ENCODE assay signal across 16 mouse cellular contexts in the genomic region with DNA sequence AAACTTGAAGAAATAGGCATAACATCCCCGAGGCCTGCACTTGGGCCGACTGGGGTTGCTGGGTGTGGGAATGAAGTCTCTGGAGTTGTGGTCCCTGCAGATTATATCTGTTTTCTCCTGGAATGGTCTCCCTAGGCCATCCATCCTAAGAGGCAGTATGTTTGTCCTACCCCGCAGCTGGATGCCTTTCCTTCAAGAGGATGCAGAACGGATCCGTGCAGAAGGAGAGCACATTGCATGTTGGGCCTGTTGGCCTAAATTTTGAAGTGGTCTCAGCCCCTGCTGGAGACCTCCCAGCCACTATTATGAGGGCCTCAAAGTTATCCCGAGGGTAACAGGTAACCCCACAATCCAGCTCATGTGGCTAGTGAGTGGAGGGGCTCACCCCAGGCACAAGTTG.
"Had no signal": no experiment of that assay in that cellular context is flagged by ENCODE, and none has a peak within 500 bp of the region (broad histone marks: within the 10 kb centered on the region; RNA-seq: fewer than 3 reads in every experiment).

No protein-coding gene starts in this region.

- H3K27me3 ChIP-seq: stomach, embryonic 15.5 days had no signal

- H3K36me3 ChIP-seq: neural tube, embryonic 13.5 days; neural tube, embryonic 15.5 days; stomach, embryonic 15.5 days had no signal

- H3K9ac ChIP-seq: neural tube, embryonic 13.5 days; neural tube, embryonic 15.5 days; stomach, embryonic 15.5 days had no signal

- H3K4me1 ChIP-seq: neural tube, embryonic 13.5 days; stomach, embryonic 15.5 days had no signal

- H3K9me3 ChIP-seq: neural tube, embryonic 13.5 days; neural tube, embryonic 15.5 days; stomach, embryonic 15.5 days had no signal

- H3K27ac ChIP-seq: neural tube, embryonic 13.5 days; neural tube, embryonic 15.5 days; stomach, embryonic 15.5 days; stomach, postnatal 0 days had no signal

- DNase-seq: retina, postnatal 1 day; right cerebral cortex, adult 18-20 months; right cerebral cortex, postnatal 14 days; right cerebral cortex, postnatal 25 days; right cerebral cortex, postnatal 4 days; spleen, adult 18-20 months; thymus, adult 18-20 months; thymus, adult 2 months; thymus, postnatal 14 days; thymus, postnatal 25 days; thymus, postnatal 36 days; thymus, postnatal 4 days had no signal

- H3K4me3 ChIP-seq: neural tube, embryonic 13.5 days; neural tube, embryonic 15.5 days; stomach, embryonic 15.5 days had no signal

- H3K4me2 ChIP-seq: neural tube, embryonic 13.5 days; neural tube, embryonic 15.5 days; stomach, embryonic 15.5 days had no signal
